Mouse (Mus musculus) forebrain, embryonic 13.5 days (tissue): ENCODE measurements around the gene Grid2ip. TPM values are rescaled to one million over a fixed set of nuclear protein-coding genes. Genes with fewer than 3 reads are reported as not detected.

Source experiments
- ATAC-seq: fragments of 200-750 bp; cut with Nextera tagmentation; 2 replicates; pipeline ENCODE4 v1.8.0; 2017
- H3K27ac ChIP-seq: fragments of 300-500 bp; sonication (generic); 2 replicates; pipeline ENCODE4 v1.5.1; 2015; ENCODE audit warnings: inconsistent platforms, mild to moderate bottlenecking, moderate library complexity
- H3K27me3 ChIP-seq: fragments of 300-500 bp; sonication (generic); 2 replicates; pipeline ENCODE4 v1.6.1; 2015; ENCODE audit warnings: mild to moderate bottlenecking, inconsistent platforms
- H3K36me3 ChIP-seq: fragments of 300-500 bp; sonication (generic); 2 replicates; pipeline ENCODE4 v1.6.1; 2015; ENCODE audit warnings: mild to moderate bottlenecking, inconsistent platforms; ENCODE audit not compliant: poor library complexity, severe bottlenecking
- H3K4me1 ChIP-seq: fragments of 300-500 bp; sonication (generic); 2 replicates; pipeline ENCODE4 v1.6.1; 2015; ENCODE audit warnings: inconsistent platforms
- H3K4me2 ChIP-seq: fragments of 300-500 bp; sonication (generic); 2 replicates; pipeline ENCODE4 v1.6.1; 2015; ENCODE audit warnings: inconsistent platforms, mild to moderate bottlenecking, moderate library complexity
- H3K4me3 ChIP-seq: fragments of 300-500 bp; sonication (generic); 2 replicates; pipeline ENCODE4 v1.5.1; 2015; ENCODE audit warnings: mild to moderate bottlenecking, inconsistent platforms
- H3K9ac ChIP-seq: fragments of 300-500 bp; sonication (generic); 2 replicates; pipeline ENCODE4 v1.6.1; 2015; ENCODE audit warnings: mild to moderate bottlenecking, inconsistent platforms
- H3K9me3 ChIP-seq: fragments of 300-500 bp; sonication (generic); replicated peaks from 2 replicates; pipeline ENCODE4 v1.6.1; 2016; ENCODE audit warnings: inconsistent platforms
- WGBS: fragments of 180-500 bp; shearing (Covaris S2); methylation state at CpG from one replicate; pipeline ENCODE4 v1.1.7; 2015; 5-methylcytosine and 5-hydroxymethylcytosine counted together
- polyA plus RNA-seq: library from polyadenylated mRNA; unstranded; fragments of >200 nt; fragmentation: Nextera tagmentation; extraction: Ambion mirVana; gene quantifications from 2 replicates; pipeline ENCODE4 v1.2.1, GENCODE M21; 2015

The Grid2ip gene
- polyA plus RNA-seq, 1 experiment from 2014 or later, result 0.23 TPM

- no peak overlapping the region for H3K4me2 ChIP-seq
- H3K4me3 ChIP-seq, result no peak overlapping the region
- WGBS, result 75% methylated on average over 2 of the region's 2 CpGs
- ATAC-seq, result no peak
- no peak overlapping the region for H3K27ac ChIP-seq
- H3K9ac ChIP-seq, result no peak overlapping the region
- H3K9me3 ChIP-seq, result no peaks in the 10 kb centered on the region
- H3K27me3 ChIP-seq, result no peaks in the 10 kb centered on the region
- peaks cover 27% of the 10 kb centered on the region for H3K4me1 ChIP-seq
- peaks cover 8% of the 10 kb centered on the region; the same call in 1 of the 2 replicates for H3K36me3 ChIP-seq
Measured at GRCm38 (mm10) chr5:143401556-143401955, 44.4 kb downstream of the Grid2ip start.

GRCm38 (mm10) chr5:143403221-143404147, 46.3 kb downstream of the Grid2ip start, which contains the start of gene Kdelr2:
Kdelr2 (plus strand) TSS chr5:143403838.
- Histone ChIP-seq H3K27ac (peak within 1 kb of the TSS; percentile 74), H3K9me3 (no peaks in the 10 kb centered on the region), H3K9ac (peak within 1 kb of the TSS; percentile 94), H3K36me3 (peaks cover 18% of the 10 kb centered on the region; the same call in 1 of the 2 replicates), H3K4me3 (peak within 1 kb of the TSS; percentile 97), H3K27me3 (no peaks in the 10 kb centered on the region), H3K4me2 (peak within 1 kb of the TSS; percentile 96), H3K4me1 (peaks cover 27% of the 10 kb centered on the region)
- WGBS, result under 1% methylated on average over 57 of the region's 72 CpGs
- ATAC-seq, result peak; percentile 96

GRCm38 (mm10) chr5:143404148-143404930, 47.2 kb downstream of the Grid2ip start:
- Histone ChIP-seq H3K27ac (peak overlapping the region; percentile 74), H3K36me3 (peaks cover 18% of the 10 kb centered on the region; the same call in 1 of the 2 replicates), H3K9me3 (no peaks in the 10 kb centered on the region), H3K9ac (peak overlapping the region; percentile 94), H3K4me3 (peak overlapping the region; percentile 97), H3K27me3 (no peaks in the 10 kb centered on the region), H3K4me1 (peaks cover 27% of the 10 kb centered on the region), H3K4me2 (peak overlapping the region; percentile 96)
- 4% methylated on average over 34 of the region's 34 CpGs for WGBS
- ATAC-seq, result peak; percentile 31

GRCm38 (mm10) chr5:143405200-143405599, 48.1 kb downstream of the Grid2ip start:
- Histone ChIP-seq H3K9ac (no peak overlapping the region), H3K4me3 (peak overlapping the region; percentile 97; the same call in 1 of the 2 replicates), H3K4me2 (peak overlapping the region; percentile 96), H3K36me3 (peaks cover 18% of the 10 kb centered on the region; the same call in 1 of the 2 replicates), H3K27me3 (no peaks in the 10 kb centered on the region), H3K27ac (no peak overlapping the region), H3K4me1 (peaks cover 27% of the 10 kb centered on the region), H3K9me3 (no peaks in the 10 kb centered on the region)
- no peak for ATAC-seq
- 88% methylated on average over 9 of the region's 9 CpGs for WGBS

- Histone ChIP-seq H3K9ac (no peak overlapping the region), H3K4me2 (no peak overlapping the region), H3K36me3 (peaks cover 18% of the 10 kb centered on the region; the same call in 1 of the 2 replicates), H3K27ac (no peak overlapping the region), H3K27me3 (no peaks in the 10 kb centered on the region), H3K4me3 (no peak overlapping the region), H3K4me1 (peaks cover 27% of the 10 kb centered on the region), H3K9me3 (no peaks in the 10 kb centered on the region)
- 95% methylated on average over 9 of the region's 9 CpGs for WGBS
- ATAC-seq, result no peak
Measured at GRCm38 (mm10) chr5:143406548-143406947, 49.4 kb downstream of the Grid2ip start.

- 84% methylated on average over 3 of the region's 3 CpGs for WGBS
- Histone ChIP-seq H3K9me3 (no peaks in the 10 kb centered on the region), H3K27me3 (no peaks in the 10 kb centered on the region), H3K4me2 (no peak overlapping the region), H3K27ac (no peak overlapping the region), H3K4me1 (peaks cover 18% of the 10 kb centered on the region), H3K9ac (no peak overlapping the region), H3K4me3 (no peak overlapping the region), H3K36me3 (peaks cover 40% of the 10 kb centered on the region)
- no peak for ATAC-seq
Measured at GRCm38 (mm10) chr5:143409239-143409638, 52.1 kb downstream of the Grid2ip start.

GRCm38 (mm10) chr5:143410841-143411395, 53.8 kb downstream of the Grid2ip start:
- Histone ChIP-seq H3K4me2 (no peak overlapping the region), H3K4me1 (0 out of 2 replicates have a peak, but pooled peaks cover 1% of the 10 kb centered on the region), H3K9me3 (no peaks in the 10 kb centered on the region), H3K27me3 (no peaks in the 10 kb centered on the region), H3K9ac (no peak overlapping the region), H3K36me3 (peaks cover 46% of the 10 kb centered on the region), H3K27ac (no peak overlapping the region), H3K4me3 (no peak overlapping the region)
- ATAC-seq, result no peak
- WGBS, result 91% methylated on average over 4 of the region's 4 CpGs

GRCm38 (mm10) chr5:143421484-143421883, 64.3 kb downstream of the Grid2ip start:
- no peak overlapping the region for H3K9ac ChIP-seq
- H3K4me2 ChIP-seq, result no peak overlapping the region
- H3K27me3 ChIP-seq, result no peaks in the 10 kb centered on the region
- H3K4me3 ChIP-seq, result no peak overlapping the region
- H3K36me3 ChIP-seq, result peaks cover 60% of the 10 kb centered on the region
- 93% methylated on average over 4 of the region's 4 CpGs for WGBS
- H3K9me3 ChIP-seq, result no peaks in the 10 kb centered on the region
- ATAC-seq, result no peak
- H3K27ac ChIP-seq, result no peak overlapping the region
- H3K4me1 ChIP-seq, result no peaks in the 10 kb centered on the region

GRCm38 (mm10) chr5:143422990-143423389, 65.9 kb downstream of the Grid2ip start:
- Histone ChIP-seq H3K36me3 (peaks cover 45% of the 10 kb centered on the region), H3K27ac (no peak overlapping the region), H3K4me3 (no peak overlapping the region), H3K9ac (no peak overlapping the region), H3K9me3 (no peaks in the 10 kb centered on the region), H3K4me1 (no peaks in the 10 kb centered on the region), H3K4me2 (no peak overlapping the region), H3K27me3 (no peaks in the 10 kb centered on the region)
- 88% methylated on average over 4 of the region's 4 CpGs for WGBS
- no peak for ATAC-seq

GRCm38 (mm10) chr5:143423899-143424519, 66.9 kb downstream of the Grid2ip start:
- Histone ChIP-seq H3K9me3 (no peaks in the 10 kb centered on the region), H3K36me3 (peaks cover 35% of the 10 kb centered on the region), H3K4me3 (no peak overlapping the region), H3K27me3 (no peaks in the 10 kb centered on the region), H3K27ac (no peak overlapping the region), H3K4me2 (no peak overlapping the region), H3K4me1 (no peaks in the 10 kb centered on the region), H3K9ac (no peak overlapping the region)
- WGBS, result 29% methylated on average over 6 of the region's 6 CpGs
- ATAC-seq, result no peak

- Histone ChIP-seq H3K9me3 (no peaks in the 10 kb centered on the region), H3K27me3 (no peaks in the 10 kb centered on the region), H3K4me3 (no peak overlapping the region), H3K4me1 (no peaks in the 10 kb centered on the region), H3K4me2 (no peak overlapping the region), H3K27ac (no peak overlapping the region), H3K36me3 (no peaks in the 10 kb centered on the region), H3K9ac (no peak overlapping the region)
- WGBS, result 5% methylated on average over 4 of the region's 4 CpGs
- no peak for ATAC-seq
Measured at GRCm38 (mm10) chr5:143434421-143434820, 77.3 kb downstream of the Grid2ip start.
